Comparison of ENCODE assay signal across 9 mouse cellular contexts in the genomic region with DNA sequence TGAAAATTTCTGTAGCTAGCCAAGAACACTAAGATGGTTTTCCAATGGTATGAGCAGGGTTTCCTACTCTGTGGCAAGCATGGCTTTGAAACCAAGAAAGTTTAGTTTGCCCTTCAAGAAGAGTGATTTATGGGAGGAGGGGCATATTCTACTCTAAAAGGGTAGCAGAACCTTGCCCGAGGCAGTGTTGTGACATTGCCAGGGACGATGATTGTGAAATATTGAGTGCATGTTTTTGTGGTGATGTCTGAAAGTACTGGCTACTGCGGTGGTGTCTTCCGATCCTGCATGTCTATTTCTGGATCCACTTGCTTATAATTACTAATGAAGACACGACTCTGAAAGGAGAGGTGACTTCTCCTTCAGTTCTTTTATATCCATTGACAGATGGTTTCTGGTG.
DNase-seq lines count a peak whose midpoint lies in the region.
"Had no signal": no experiment of that assay in that cellular context is flagged by ENCODE, and none has a peak within 500 bp of the region (broad histone marks: within the 10 kb centered on the region; RNA-seq: fewer than 3 reads in every experiment).

No protein-coding gene starts in this region.

- DNase-seq in kidney, adult 8-10 months, result peak; percentile 5 to 6
- no peak for DNase-seq in kidney, postnatal 4 days
- peak; percentile 80 for DNase-seq in adrenal gland, adult 2 months
- peak; percentile 56 for DNase-seq in gastrocnemius, postnatal 25 days
- peak; percentile 34 for DNase-seq in lung, postnatal 25 days (ENCODE audit: low spot score)
- no peak for DNase-seq in retina, embryonic 14.5 days (ENCODE audit: low spot score)
- DNase-seq in left cerebral cortex, postnatal 10 days (ENCODE audit: extremely low spot score in 1 of 2, low spot score in 2 of 2), result no peak
- DNase-seq in neural tube, embryonic 10.5 days (ENCODE audit: extremely low spot score, low spot score), result no peak
- DNase-seq: spleen, adult 18-20 months had no signal

- intact Hi-C loops in left cerebral cortex, postnatal 10 days (cut with DNase I), result no loop called here

Comparison
In these comparisons a context has a peak if more than half of its experiments do, and no peak if none do; other contexts are left out.
1. DNase-seq: peak in kidney, adult 8-10 months (2 of 2), adrenal gland, adult 2 months (single experiment), gastrocnemius, postnatal 25 days (single experiment) and lung, postnatal 25 days (single experiment); none in kidney, postnatal 4 days (0 of 2), retina, embryonic 14.5 days (single experiment), left cerebral cortex, postnatal 10 days (0 of 2) and neural tube, embryonic 10.5 days (single experiment).